Mouse (Mus musculus) liver, embryonic 16.5 days (tissue): ENCODE measurements around the gene Mllt1. TPM values are rescaled to one million over a fixed set of nuclear protein-coding genes. Genes with fewer than 3 reads are reported as not detected.

Experiments
- ATAC-seq: fragments of 200-750 bp; cut with Nextera tagmentation; 2 replicates; pipeline ENCODE4 v1.8.0; 2017; ENCODE audit warnings: low read depth, mild to moderate bottlenecking, moderate number of reproducible peaks, moderate library complexity
- H3K27ac ChIP-seq: fragments of 300-500 bp; sonication (generic); 2 replicates; pipeline ENCODE4 v1.5.1; 2014; ENCODE audit warnings: mild to moderate bottlenecking, low read length
- H3K27me3 ChIP-seq: fragments of 300-500 bp; sonication (generic); 2 replicates; pipeline ENCODE4 v1.6.1; 2014; ENCODE audit warnings: low read depth, low read length, mixed read lengths; ENCODE audit not compliant: control insufficient read depth, insufficient read depth
- H3K36me3 ChIP-seq: fragments of 300-500 bp; sonication (generic); 2 replicates; pipeline ENCODE4 v1.6.1; 2014; ENCODE audit warnings: mild to moderate bottlenecking; ENCODE audit not compliant: control insufficient read depth, insufficient read depth
- H3K4me1 ChIP-seq: fragments of 300-500 bp; sonication (generic); 2 replicates; pipeline ENCODE4 v1.6.1; 2014; ENCODE audit warnings: low read depth, low read length, mixed read lengths; ENCODE audit not compliant: control insufficient read depth
- H3K4me2 ChIP-seq: fragments of 300-500 bp; sonication (generic); 2 replicates; pipeline ENCODE4 v1.6.1; 2014; ENCODE audit warnings: low read depth, low read length, mixed read lengths
- H3K4me3 ChIP-seq: fragments of 300-500 bp; sonication (generic); 2 replicates; pipeline ENCODE4 v1.5.1; 2014; ENCODE audit warnings: low read depth, mild to moderate bottlenecking, low read length
- H3K9ac ChIP-seq: fragments of 300-500 bp; sonication (generic); 2 replicates; pipeline ENCODE4 v1.6.1; 2014; ENCODE audit warnings: low read depth, low read length
- H3K9me3 ChIP-seq: fragments of 300-500 bp; sonication (generic); replicated peaks from 2 replicates; pipeline ENCODE4 v1.6.1; 2016; ENCODE audit warnings: low read length; ENCODE audit not compliant: control insufficient read depth
- WGBS: fragments of 180-500 bp; shearing (Covaris S2); extraction: QIAGEN DNeasy Blood & Tissue Kit; methylation state at CpG from one replicate; pipeline ENCODE4 v1.1.7; 2014; ENCODE audit not compliant: insufficient replicate concordance; 5-methylcytosine and 5-hydroxymethylcytosine counted together
- polyA plus RNA-seq: library from polyadenylated mRNA; unstranded; fragments of >200 nt; fragmentation: Nextera tagmentation; extraction: Ambion mirVana; gene quantifications from 2 replicates; pipeline ENCODE4 v1.2.1, GENCODE M21; 2015

The Mllt1 gene
- polyA plus RNA-seq, 1 experiment from 2014 or later: 7.6 TPM

GRCm38 (mm10) chr17:56973956-56974707, 38.9 kb upstream of the Mllt1 start:
- WGBS: 56% methylated on average over 13 of the region's 14 CpGs
- Histone ChIP-seq H3K9ac (no peak overlapping the region), H3K27me3 (peaks cover 4% of the 10 kb centered on the region; the same call in 1 of the 2 replicates), H3K4me2 (no peak overlapping the region), H3K36me3 (no peaks in the 10 kb centered on the region), H3K27ac (no peak overlapping the region), H3K4me1 (no peaks in the 10 kb centered on the region), H3K4me3 (no peak overlapping the region), H3K9me3 (no peaks in the 10 kb centered on the region)
- no peak for ATAC-seq

DNA sequence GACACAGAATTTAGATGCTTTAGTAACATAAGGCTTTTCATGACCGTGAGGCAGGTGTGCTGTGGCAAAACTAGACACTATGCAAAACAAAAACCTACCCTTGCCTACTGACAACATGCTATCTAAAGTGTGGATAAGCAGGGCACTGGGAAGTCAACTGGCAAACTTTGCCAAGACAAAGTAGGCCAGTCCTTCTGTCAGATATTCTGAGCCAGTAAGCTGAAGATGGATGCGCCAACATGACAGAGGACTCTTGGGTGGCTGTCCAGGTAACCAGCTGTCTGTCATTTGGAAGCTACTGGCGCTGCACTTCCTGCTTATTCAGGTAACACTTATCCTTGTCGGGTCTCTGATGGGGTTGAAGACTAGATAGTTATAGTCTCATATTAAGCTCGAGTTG, 34.9 kb upstream of the Mllt1 start:
- H3K9ac ChIP-seq: no peak overlapping the region
- no peak overlapping the region for H3K4me2 ChIP-seq
- H3K9me3 ChIP-seq: no peaks in the 10 kb centered on the region
- no peaks in the 10 kb centered on the region for H3K4me1 ChIP-seq
- no peak for ATAC-seq
- 44% methylated on average over 5 of the region's 5 CpGs for WGBS
- no peaks in the 10 kb centered on the region for H3K36me3 ChIP-seq
- no peak overlapping the region for H3K27ac ChIP-seq
- no peak overlapping the region for H3K4me3 ChIP-seq
- H3K27me3 ChIP-seq: peaks cover 4% of the 10 kb centered on the region; the same call in 1 of the 2 replicates

DNA sequence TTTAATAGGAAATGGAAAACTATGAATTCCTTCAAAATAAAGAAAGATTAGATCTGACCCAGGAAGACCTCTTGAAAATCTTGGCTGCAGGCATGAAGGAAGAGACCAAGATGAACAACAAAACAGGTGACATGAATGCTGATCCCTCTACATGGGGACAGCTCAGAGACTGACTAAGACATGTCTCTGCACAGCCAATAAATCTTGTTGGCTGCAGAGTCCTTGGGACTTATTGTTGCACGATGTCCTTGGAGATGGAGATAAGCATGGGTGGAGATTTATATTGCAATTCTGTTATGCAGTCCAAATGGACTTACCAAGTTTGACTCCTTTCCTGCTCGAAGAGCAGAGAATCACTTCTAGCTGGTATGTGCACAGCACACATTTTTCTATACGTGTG, 34.1 kb upstream of the Mllt1 start:
- 38% methylated on average over 3 of the region's 3 CpGs for WGBS
- Histone ChIP-seq H3K4me3 (no peak overlapping the region), H3K9ac (no peak overlapping the region), H3K9me3 (no peaks in the 10 kb centered on the region), H3K4me1 (no peaks in the 10 kb centered on the region), H3K27me3 (peaks cover 4% of the 10 kb centered on the region; the same call in 1 of the 2 replicates), H3K27ac (no peak overlapping the region), H3K36me3 (no peaks in the 10 kb centered on the region), H3K4me2 (no peak overlapping the region)
- ATAC-seq: no peak

- Histone ChIP-seq H3K9me3 (no peaks in the 10 kb centered on the region), H3K4me2 (no peak overlapping the region), H3K27ac (no peak overlapping the region), H3K9ac (no peak overlapping the region), H3K4me1 (no peaks in the 10 kb centered on the region), H3K36me3 (no peaks in the 10 kb centered on the region), H3K4me3 (no peak overlapping the region), H3K27me3 (no peaks in the 10 kb centered on the region)
- ATAC-seq: no peak
- WGBS: 59% methylated on average over 6 of the region's 6 CpGs
These were observed 28.4 kb upstream of the Mllt1 start for GRCm38 (mm10) chr17:56963646-56964045.

- Histone ChIP-seq H3K9me3 (no peaks in the 10 kb centered on the region), H3K4me3 (no peak overlapping the region), H3K4me1 (peaks cover 7% of the 10 kb centered on the region), H3K27me3 (no peaks in the 10 kb centered on the region), H3K4me2 (no peak overlapping the region), H3K36me3 (no peaks in the 10 kb centered on the region), H3K27ac (no peak overlapping the region), H3K9ac (no peak overlapping the region)
- no peak for ATAC-seq
- 40% methylated on average over 5 of the region's 5 CpGs for WGBS
These were observed 27.6 kb upstream of the Mllt1 start for GRCm38 (mm10) chr17:56962642-56963405.

DNA sequence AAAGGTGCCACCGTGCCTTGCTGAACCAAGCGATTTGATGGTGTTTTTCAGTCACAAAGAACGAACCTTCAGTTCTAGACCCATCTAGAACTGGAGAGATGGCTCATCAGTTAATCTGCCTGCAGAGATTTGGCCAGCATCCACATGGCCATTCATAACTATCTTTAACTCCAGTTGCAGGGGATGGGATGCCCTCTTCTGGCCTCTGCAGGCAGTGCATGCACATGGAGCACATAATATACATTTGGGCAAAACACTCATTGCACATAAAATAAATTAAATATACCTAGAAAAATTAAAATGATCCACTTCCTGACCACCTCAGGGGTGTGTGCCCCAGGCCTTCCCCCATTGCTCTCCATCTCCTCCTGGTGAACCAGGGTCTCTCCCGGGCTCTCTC, 26.7 kb upstream of the Mllt1 start:
- Histone ChIP-seq H3K4me2 (no peak overlapping the region), H3K27ac (no peak overlapping the region), H3K36me3 (no peaks in the 10 kb centered on the region), H3K27me3 (no peaks in the 10 kb centered on the region), H3K4me1 (peaks cover 11% of the 10 kb centered on the region), H3K4me3 (no peak overlapping the region), H3K9me3 (no peaks in the 10 kb centered on the region), H3K9ac (no peak overlapping the region)
- no peak for ATAC-seq
- WGBS: 65% methylated on average over 4 of the region's 4 CpGs

DNA sequence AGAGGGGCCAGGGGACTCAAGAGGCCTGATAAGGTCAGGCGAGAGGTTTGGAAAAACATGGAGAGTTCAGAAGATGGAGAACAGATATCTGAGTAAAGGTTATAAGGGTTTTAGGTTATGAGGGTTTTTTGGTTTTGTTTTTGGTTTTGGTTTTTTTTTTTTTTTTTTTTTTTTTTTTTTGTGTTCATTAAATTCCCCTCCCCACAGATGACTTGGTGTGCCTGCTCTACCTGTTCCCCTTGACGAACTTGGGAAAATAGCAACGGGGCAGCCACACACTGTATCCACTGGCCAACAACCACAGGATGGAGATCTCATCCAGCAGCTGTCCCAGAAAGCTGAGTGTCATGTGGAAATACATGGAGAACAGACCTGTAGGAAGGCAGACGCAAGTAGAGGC, 23.5 kb upstream of the Mllt1 start:
- no peak overlapping the region for H3K4me3 ChIP-seq
- H3K4me2 ChIP-seq: no peak overlapping the region
- ATAC-seq: no peak
- H3K4me1 ChIP-seq: peaks cover 11% of the 10 kb centered on the region
- H3K27me3 ChIP-seq: no peaks in the 10 kb centered on the region
- H3K36me3 ChIP-seq: no peaks in the 10 kb centered on the region
- 60% methylated on average over 4 of the region's 4 CpGs for WGBS
- no peaks in the 10 kb centered on the region for H3K9me3 ChIP-seq
- no peak overlapping the region for H3K9ac ChIP-seq
- no peak overlapping the region for H3K27ac ChIP-seq

DNA sequence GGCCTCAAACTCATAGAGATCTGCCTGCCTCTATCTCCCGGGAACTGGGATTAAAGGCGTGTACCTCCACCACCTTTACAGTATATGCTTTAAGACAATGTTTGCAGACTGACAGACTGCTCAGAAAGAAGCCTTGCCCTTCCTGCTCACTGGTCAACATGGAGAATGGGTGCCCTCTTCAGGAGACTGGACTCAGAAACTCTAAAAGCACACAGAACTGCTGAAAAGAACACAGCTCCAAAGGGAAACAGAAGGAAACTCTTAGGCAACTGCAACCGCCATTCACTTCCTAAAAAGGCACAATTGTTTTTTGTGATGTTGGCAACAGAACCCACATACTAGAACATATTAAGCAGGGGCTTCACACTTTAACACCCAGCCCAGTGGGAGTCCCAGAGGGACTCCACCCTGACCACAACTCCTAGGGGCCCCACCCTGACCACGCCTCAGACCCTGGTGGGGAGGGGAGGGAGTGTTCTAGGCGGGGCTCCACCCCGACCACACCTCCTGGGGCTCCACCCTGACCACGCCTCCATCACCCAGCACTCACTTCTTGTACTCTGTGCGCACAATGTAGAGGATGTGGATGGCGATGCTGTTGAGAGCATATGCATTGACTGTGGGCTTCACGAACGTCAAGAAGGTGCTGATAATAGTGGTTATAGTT, 22.7 kb upstream of the Mllt1 start:
- Histone ChIP-seq H3K4me3 (no peak overlapping the region), H3K9ac (no peak overlapping the region), H3K27ac (peak overlapping the region; percentile 15; the same call in 1 of the 2 replicates), H3K4me2 (peak overlapping the region; percentile 34), H3K4me1 (peaks cover 11% of the 10 kb centered on the region), H3K9me3 (no peaks in the 10 kb centered on the region), H3K36me3 (no peaks in the 10 kb centered on the region), H3K27me3 (no peaks in the 10 kb centered on the region)
- WGBS: 11% methylated on average over 11 of the region's 11 CpGs
- peak; percentile 96 for ATAC-seq

GRCm38 (mm10) chr17:56954871-56955270, 19.7 kb upstream of the Mllt1 start:
- Histone ChIP-seq H3K27ac (no peak overlapping the region), H3K4me3 (no peak overlapping the region), H3K36me3 (no peaks in the 10 kb centered on the region), H3K4me2 (no peak overlapping the region), H3K9ac (no peak overlapping the region), H3K27me3 (no peaks in the 10 kb centered on the region), H3K4me1 (peaks cover 11% of the 10 kb centered on the region), H3K9me3 (no peaks in the 10 kb centered on the region)
- 58% methylated on average over 7 of the region's 7 CpGs for WGBS
- ATAC-seq: no peak
